Mouse (Mus musculus): ENCODE data around the gene Gm28308. TPM values are rescaled to one million over a fixed set of nuclear protein-coding genes. Genes with fewer than 3 reads are reported as not detected.

Gm28308 gene
- polyA plus RNA-seq, 1 experiment from 2014 or later, result not detected

DNA sequence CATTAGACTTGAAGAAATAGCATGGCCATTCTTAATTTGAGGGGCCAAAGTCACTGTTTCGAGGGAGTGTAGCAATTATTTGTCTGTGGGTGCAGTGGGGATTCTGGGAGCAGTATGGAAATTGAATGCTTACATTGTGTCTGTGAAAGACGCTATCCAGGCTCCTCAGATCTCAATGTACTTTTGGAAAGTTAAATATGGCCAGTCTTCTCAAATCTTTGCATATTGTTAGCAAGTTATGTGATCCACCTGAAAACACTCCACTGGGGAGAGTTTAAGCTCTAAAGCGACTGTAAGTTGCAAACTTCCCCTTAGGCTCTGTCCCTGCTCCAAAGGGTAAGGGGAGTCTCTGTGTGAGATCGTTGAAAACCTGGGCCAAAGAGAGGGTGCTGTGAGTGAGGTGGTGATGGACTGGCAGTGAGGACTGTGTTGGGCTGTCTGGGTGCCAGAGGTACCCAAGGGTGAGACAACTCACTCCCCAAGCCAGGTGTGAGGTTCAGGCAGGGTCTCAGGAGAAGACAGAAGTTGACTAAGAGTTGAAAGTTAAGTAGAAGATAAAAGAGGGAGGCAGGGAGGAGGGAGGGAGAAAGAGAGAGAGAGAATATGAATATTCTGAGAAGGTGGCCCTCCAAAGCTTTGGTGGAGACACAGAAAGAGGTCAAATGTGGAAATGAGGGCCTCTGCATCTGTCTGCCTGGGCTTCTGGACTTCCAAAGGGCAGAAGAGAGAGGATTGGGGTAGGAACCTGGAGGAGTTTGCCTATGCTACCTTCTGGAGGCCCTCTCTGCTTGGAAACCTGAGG lies 6.1 kb downstream of the Gm28308 start:
- H3K36me3 ChIP-seq (replicated peaks), result no peaks in the 10 kb centered on the region
- no peak overlapping the region for H3K27ac ChIP-seq (replicated peaks)
- 28% methylated on average over 4 of the region's 4 CpGs for WGBS (ENCODE audit: insufficient replicate concordance)
- no peak overlapping the region for H3K4me2 ChIP-seq
- ATAC-seq (ENCODE audit: insufficient read depth), result no peak
- no peak overlapping the region for H3K9ac ChIP-seq
- peaks cover 100% of the 10 kb centered on the region for H3K27me3 ChIP-seq
- no peak overlapping the region for H3K4me3 ChIP-seq (replicated peaks)
- H3K9me3 ChIP-seq (replicated peaks), result no peaks in the 10 kb centered on the region
- peaks cover 7% of the 10 kb centered on the region for H3K4me1 ChIP-seq (replicated peaks)

DNA sequence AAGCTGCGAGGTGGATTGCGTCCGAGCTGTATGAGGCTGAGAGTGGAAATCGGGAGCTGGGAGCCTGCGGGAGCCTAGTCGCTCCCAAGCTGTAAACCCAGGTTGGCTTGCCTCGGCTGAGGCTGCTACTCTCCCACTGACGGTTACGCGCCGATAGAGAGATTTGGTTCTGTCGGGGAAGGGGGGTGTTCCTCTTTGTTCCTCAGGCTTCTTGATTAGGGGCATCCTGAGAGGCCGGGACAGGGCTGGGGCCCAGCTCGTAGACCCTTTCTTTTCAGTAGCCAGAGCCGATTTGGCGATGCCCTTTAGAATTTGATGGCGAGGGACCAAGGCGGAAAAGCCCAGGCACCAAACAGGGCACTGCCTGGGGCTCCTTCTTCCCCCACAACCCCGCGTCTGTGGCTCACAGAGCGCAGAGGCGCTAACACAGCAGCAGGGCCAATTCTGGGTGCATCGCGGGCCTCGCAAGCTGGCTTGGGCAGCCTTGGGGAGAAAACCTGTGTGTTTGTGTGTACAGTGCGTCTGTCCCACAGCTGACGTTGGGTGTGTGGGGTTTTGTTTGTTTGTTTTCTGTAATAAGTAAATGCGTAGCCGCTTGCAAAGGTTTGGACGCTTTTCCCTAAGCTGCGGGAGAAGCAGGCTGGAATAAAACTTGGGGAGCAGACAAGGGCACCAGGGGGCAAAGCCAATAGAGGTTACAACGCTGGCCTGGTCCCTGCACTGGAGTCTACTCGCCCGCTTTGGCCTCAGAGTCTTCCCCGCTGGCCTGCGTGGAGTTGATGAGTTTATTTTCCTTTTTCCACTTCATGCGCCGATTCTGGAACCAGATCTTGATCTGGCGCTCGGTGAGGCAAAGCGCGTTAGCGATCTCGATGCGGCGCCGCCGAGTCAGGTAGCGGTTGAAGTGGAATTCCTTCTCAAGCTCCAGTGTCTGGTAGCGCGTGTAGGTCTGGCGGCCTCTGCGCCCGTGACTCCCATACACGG lies 7.2 kb downstream of the Gm28308 start:
- no peak overlapping the region for H3K4me2 ChIP-seq
- no peak overlapping the region for H3K9ac ChIP-seq
- no peak overlapping the region for H3K27ac ChIP-seq (replicated peaks)
- H3K36me3 ChIP-seq (replicated peaks), result no peaks in the 10 kb centered on the region
- no peak overlapping the region for H3K4me3 ChIP-seq (replicated peaks)
- no peaks in the 10 kb centered on the region for H3K9me3 ChIP-seq (replicated peaks)
- no peak for ATAC-seq (ENCODE audit: insufficient read depth)
- H3K27me3 ChIP-seq, result peaks cover 100% of the 10 kb centered on the region
- WGBS (ENCODE audit: insufficient replicate concordance), result 29% methylated on average over 55 of the region's 55 CpGs
- H3K4me1 ChIP-seq (replicated peaks), result peaks cover 4% of the 10 kb centered on the region

DNA sequence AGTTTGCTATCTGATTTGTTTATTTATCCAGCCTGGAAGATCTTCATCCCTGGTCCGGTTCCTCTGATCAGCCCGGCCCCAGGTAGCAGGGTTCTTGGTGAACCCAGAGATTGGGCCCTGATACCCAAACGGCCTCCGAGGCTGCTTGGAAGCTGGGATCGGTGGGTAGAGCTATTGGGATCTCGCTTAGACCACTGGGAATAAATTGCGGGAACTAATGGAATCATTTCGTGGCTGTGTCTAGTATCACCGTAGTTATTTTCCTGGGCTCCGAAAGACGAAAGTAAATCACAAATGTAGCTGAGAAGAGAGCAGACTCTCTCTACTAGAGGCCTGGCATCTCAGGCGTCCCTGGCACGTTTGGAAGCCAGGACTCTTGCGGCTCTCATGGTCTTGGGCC lies 7.9 kb downstream of the Gm28308 start:
- WGBS (ENCODE audit: insufficient replicate concordance), result 30% methylated on average over 14 of the region's 14 CpGs
- Histone ChIP-seq H3K9me3 (replicated peaks) (no peaks in the 10 kb centered on the region), H3K4me3 (replicated peaks) (no peak overlapping the region), H3K9ac (no peak overlapping the region), H3K27ac (replicated peaks) (no peak overlapping the region), H3K27me3 (peaks cover 100% of the 10 kb centered on the region), H3K36me3 (replicated peaks) (no peaks in the 10 kb centered on the region), H3K4me2 (no peak overlapping the region), H3K4me1 (replicated peaks) (peaks cover 4% of the 10 kb centered on the region)
- ATAC-seq (ENCODE audit: insufficient read depth), result no peak

DNA sequence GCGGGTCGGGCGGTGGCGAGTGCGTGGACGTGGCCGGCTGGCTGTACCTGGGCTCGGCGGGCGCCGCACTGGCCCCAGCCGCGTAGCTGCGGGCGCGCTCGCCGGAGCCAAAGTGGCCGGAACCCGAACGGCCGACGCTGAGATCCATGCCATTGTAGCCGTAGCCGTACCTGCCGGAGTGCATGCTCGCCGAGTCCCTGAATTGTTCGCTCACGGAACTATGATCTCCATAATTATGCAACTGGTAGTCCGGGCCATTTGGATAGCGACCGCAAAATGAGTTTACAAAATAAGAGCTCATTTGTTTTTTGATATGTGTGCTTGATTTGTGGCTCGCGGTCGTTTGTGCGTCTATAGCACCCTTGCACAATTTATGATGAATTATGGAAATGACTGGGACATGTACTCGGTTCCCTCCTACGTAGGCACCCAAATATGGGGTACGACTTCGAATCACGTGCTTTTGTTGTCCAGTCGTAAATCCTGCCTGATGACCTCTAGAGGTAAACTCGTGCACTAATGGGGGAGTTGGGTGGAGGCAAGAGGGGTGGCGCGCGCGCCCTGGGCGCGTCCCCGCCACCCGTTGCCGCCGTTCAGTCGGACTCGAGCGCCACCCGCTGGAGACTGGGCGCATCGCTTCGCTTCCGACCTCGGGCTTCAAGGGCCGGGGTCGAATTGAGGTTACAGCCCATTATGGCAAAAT lies 8.9 kb downstream of the Gm28308 start, which contains the start of gene Hoxa5:
Gene Hoxa5 (minus strand): TSS at position 538 of the 703 bp plus-strand sequence.
- Histone ChIP-seq H3K4me2 (peak within 1 kb of the TSS; percentile 61), H3K4me1 (replicated peaks) (peaks cover 4% of the 10 kb centered on the region), H3K27me3 (peaks cover 100% of the 10 kb centered on the region), H3K36me3 (replicated peaks) (no peaks in the 10 kb centered on the region), H3K9me3 (replicated peaks) (no peaks in the 10 kb centered on the region), H3K4me3 (replicated peaks) (peak within 1 kb of the TSS; percentile 50), H3K27ac (replicated peaks) (no peak within 1 kb of the TSS), H3K9ac (peak within 1 kb of the TSS; percentile 21; the same call in 1 of the 2 replicates)
- under 1% methylated on average over 65 of the region's 65 CpGs for WGBS (ENCODE audit: insufficient replicate concordance)
- no peak for ATAC-seq (ENCODE audit: insufficient read depth)

DNA sequence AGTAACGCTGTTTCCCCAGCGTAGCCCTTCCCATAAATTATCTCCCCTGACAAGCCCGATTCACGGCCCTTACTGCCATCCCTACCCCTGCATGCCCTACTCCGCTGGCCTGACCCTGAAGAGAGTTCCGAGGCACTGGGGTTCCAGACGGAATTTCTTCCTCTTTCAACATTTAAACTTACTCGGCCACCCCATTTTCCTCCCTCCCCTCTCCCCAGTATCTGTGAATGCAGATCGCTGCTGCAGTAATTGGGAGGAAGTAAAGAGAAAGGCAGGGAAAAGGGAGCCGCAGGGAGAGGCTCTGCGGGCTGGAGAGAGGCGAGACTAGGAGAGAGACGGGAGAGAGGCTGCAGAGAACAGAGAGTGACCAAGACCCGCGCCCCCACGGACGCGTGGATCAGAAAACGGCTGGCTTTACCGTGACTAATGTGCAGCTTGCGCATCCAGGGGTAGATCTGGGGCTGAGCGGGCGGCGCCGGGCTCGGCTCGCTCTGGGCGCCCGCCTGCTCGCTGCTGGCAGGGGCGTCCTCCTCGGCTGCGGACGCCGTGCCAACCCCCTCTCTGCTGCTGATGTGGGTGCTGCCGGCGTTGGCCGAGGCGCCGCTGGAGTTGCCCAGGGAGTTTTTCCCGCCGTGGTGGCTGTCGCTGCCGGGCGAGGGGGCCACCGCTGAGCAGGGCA lies 9.6 kb downstream of the Gm28308 start:
- peaks cover 4% of the 10 kb centered on the region for H3K4me1 ChIP-seq (replicated peaks)
- peak overlapping the region; percentile 50 for H3K4me3 ChIP-seq (replicated peaks)
- H3K27ac ChIP-seq (replicated peaks), result no peak overlapping the region
- H3K4me2 ChIP-seq, result peak overlapping the region; percentile 61
- H3K9ac ChIP-seq, result peak overlapping the region; percentile 21; the same call in 1 of the 2 replicates
- H3K27me3 ChIP-seq, result peaks cover 100% of the 10 kb centered on the region
- no peaks in the 10 kb centered on the region for H3K9me3 ChIP-seq (replicated peaks)
- H3K36me3 ChIP-seq (replicated peaks), result no peaks in the 10 kb centered on the region
- 2% methylated on average over 45 of the region's 46 CpGs for WGBS (ENCODE audit: insufficient replicate concordance)
- ATAC-seq (ENCODE audit: insufficient read depth), result no peak

DNA sequence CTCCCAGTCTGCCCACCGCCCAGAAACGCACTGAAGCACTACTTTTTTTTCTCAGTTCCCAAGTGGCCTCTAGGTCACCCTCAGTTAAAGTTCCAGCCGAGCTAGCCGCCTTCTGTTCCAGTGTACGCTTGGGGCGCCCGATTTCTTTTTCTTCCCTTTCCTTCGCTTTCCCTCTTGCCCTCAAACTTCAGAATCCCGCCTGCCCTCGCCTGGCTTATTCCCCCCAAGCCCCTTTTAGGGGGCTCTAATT lies 10.1 kb downstream of the Gm28308 start:
- WGBS (ENCODE audit: insufficient replicate concordance), result 9% methylated on average over 10 of the region's 10 CpGs
- no peaks in the 10 kb centered on the region; the same call in none of the 2 replicates for H3K4me1 ChIP-seq (replicated peaks)
- no peak overlapping the region for H3K9ac ChIP-seq
- no peaks in the 10 kb centered on the region for H3K9me3 ChIP-seq (replicated peaks)
- H3K4me2 ChIP-seq, result peak overlapping the region; percentile 61
- H3K4me3 ChIP-seq (replicated peaks), result peak overlapping the region; percentile 50
- ATAC-seq (ENCODE audit: insufficient read depth), result no peak
- no peaks in the 10 kb centered on the region for H3K36me3 ChIP-seq (replicated peaks)
- H3K27ac ChIP-seq (replicated peaks), result no peak overlapping the region
- peaks cover 100% of the 10 kb centered on the region for H3K27me3 ChIP-seq

DNA sequence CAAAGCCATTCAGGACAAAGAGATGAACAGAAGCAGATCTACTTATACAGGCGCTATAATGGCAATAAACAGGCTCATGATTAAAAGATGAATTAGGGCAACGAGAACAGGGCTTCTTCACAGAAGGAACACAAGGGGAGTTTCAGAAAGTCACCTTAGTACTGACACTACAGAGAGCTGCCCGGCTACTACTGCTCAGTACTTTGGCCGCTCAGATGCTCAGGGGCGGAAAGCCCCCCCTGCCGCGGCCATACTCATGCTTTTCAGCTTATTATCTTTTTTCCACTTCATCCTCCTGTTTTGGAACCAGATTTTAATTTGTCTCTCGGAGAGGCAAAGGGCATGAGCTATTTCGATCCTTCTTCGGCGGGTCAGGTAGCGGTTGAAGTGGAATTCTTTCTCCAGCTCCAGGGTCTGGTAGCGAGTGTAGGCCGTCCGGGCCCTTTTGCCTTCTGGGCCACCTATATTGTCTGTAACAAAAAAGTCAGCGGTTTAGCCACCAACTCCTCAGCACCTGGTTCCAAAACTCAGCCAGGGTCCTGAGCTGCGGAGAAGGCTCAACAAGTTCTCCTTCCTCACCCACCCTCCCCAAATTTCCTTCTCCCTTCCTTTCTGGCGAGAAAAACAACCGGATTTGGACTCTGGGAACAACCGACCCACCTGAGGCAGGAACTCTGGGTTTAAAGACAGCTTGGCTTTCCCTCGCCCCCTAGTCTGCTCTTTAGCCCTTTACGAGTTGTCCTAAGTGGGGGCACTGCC lies 10.6 kb downstream of the Gm28308 start:
- no peak overlapping the region for H3K4me2 ChIP-seq
- peak overlapping the region; percentile 50; the same call in 1 of the 2 replicates for H3K4me3 ChIP-seq (replicated peaks)
- no peak overlapping the region for H3K9ac ChIP-seq
- WGBS (ENCODE audit: insufficient replicate concordance), result 35% methylated on average over 22 of the region's 22 CpGs
- no peak overlapping the region for H3K27ac ChIP-seq (replicated peaks)
- H3K9me3 ChIP-seq (replicated peaks), result no peaks in the 10 kb centered on the region
- H3K27me3 ChIP-seq, result peaks cover 100% of the 10 kb centered on the region
- H3K36me3 ChIP-seq (replicated peaks), result no peaks in the 10 kb centered on the region
- no peak for ATAC-seq (ENCODE audit: insufficient read depth)
- no peaks in the 10 kb centered on the region; the same call in none of the 2 replicates for H3K4me1 ChIP-seq (replicated peaks)

DNA sequence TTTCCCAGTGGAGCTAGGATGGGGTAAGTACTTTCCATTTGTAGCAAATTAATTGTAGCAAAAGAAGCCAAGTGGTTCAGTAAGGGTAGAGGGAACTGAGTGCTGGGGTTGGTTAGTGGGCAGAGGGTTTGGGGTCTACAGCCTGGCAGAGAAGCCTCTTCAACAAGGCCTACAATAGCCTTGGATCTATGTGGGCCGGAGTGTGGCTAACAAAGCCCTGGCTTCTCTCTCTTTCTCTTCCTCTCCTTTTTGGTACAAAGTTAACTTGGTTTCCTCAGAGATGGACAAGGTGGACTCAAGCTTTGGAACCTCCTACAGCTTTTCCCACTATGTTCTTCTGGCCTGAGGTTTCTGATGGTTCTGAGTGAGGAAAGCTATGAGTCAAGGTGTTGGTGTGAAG lies 11.9 kb downstream of the Gm28308 start:
- Histone ChIP-seq H3K9me3 (replicated peaks) (no peaks in the 10 kb centered on the region), H3K4me3 (replicated peaks) (no peak overlapping the region), H3K4me1 (replicated peaks) (no peaks in the 10 kb centered on the region; the same call in none of the 2 replicates), H3K36me3 (replicated peaks) (no peaks in the 10 kb centered on the region), H3K9ac (no peak overlapping the region), H3K27me3 (peaks cover 100% of the 10 kb centered on the region), H3K27ac (replicated peaks) (no peak overlapping the region), H3K4me2 (no peak overlapping the region)
- no peak for ATAC-seq (ENCODE audit: insufficient read depth)
- 56% methylated on average over 1 of the region's 1 CpGs for WGBS (ENCODE audit: insufficient replicate concordance)

DNA sequence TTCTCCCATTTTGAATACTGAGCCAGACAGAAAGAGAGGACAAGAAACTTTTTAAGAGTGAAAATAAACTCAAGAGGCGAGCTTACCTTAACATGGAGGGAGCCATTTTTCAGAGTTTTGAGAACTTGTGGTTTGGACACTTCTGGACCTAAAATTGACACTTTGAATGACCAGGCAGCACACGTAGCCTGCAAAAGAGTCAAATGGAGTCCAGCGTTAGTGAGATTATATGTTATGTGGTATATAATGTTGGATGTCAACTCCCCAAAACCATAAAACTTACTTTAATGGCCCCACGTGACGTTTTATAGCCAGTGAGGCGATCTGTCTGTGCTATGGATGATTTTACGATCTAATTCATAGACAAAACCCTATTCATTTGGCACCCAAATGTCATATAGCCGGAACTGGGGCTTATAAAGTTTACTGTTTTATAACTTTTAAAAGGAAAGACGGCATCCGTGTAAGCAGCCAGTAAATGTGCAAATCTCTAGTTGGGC lies 12.3 kb downstream of the Gm28308 start:
- H3K4me1 ChIP-seq (replicated peaks), result no peaks in the 10 kb centered on the region; the same call in none of the 2 replicates
- H3K27me3 ChIP-seq, result peaks cover 100% of the 10 kb centered on the region
- H3K4me3 ChIP-seq (replicated peaks), result no peak overlapping the region
- no peak overlapping the region for H3K9ac ChIP-seq
- H3K9me3 ChIP-seq (replicated peaks), result no peaks in the 10 kb centered on the region
- H3K4me2 ChIP-seq, result no peak overlapping the region
- no peaks in the 10 kb centered on the region for H3K36me3 ChIP-seq (replicated peaks)
- no peak overlapping the region for H3K27ac ChIP-seq (replicated peaks)
- no peak for ATAC-seq (ENCODE audit: insufficient read depth)
- 60% methylated on average over 10 of the region's 10 CpGs for WGBS (ENCODE audit: insufficient replicate concordance)

All from liver, embryonic 15.5 days (tissue).